Mouse (Mus musculus) ES-Bruce4 (cell line): ENCODE results near the gene Flot1.

ENCODE experiments used
- CTCF ChIP-seq: IDR thresholded peaks from one replicate; pipeline ENCODE4 v1.8.1; 2011; ENCODE audit warnings: low read depth, low read length
- POLR2A ChIP-seq: IDR thresholded peaks from one replicate; pipeline ENCODE4 v1.8.1; 2011; ENCODE audit warnings: low read length; ENCODE audit not compliant: insufficient read depth

DNA sequence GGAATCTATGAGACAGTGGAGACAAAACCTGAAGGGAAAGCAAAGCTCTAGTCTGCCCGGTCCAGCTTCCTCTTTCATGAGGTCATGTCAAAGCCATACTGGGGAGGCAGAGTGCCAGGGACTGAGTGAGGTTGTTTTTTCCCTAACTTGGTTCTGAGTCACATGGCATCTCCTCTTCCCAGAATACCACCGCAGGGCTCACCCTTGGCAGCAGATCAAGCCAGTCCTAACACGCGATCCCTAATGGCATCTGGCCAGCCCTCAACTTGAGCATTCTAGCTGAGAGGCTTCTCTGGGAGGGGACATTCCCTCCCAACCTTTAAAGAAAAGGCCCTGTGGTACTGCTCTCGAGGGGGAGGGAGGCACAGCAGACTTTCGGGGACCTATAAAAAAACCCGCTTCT lies 9.8 kb upstream of the Flot1 start:
- TF ChIP-seq POLR2A (no peak), CTCF (no peak)
